Mouse (Mus musculus) adrenal gland, postnatal 36 days (tissue): ENCODE measurements around the gene Ttll8. TPM values are rescaled to one million over a fixed set of nuclear protein-coding genes. Genes with fewer than 3 reads are reported as not detected.

ENCODE experiments used
- DNase-seq, 2 experiments: peaks; one replicate each; pipeline ENCODE4 v3.0.0; 2021; ENCODE audit warnings: mixed read lengths in 1 of 2
- total RNA-seq, 2 experiments: library from RNA; stranded (reverse); gene quantifications; 2 replicates each; pipeline ENCODE4 v1.2.3; 2021

The Ttll8 gene
- total RNA-seq, 2 experiments from 2014 or later = 0.46 TPM; not detected in 1

GRCm38 (mm10) chr15:88921131-88921991 is 32.9 kb downstream of the Ttll8 start:
- DNase-seq = peak; percentile 84 to 86

GRCm38 (mm10) chr15:88920065-88920464 is 34.2 kb downstream of the Ttll8 start:
- DNase-seq = no peak

DNA sequence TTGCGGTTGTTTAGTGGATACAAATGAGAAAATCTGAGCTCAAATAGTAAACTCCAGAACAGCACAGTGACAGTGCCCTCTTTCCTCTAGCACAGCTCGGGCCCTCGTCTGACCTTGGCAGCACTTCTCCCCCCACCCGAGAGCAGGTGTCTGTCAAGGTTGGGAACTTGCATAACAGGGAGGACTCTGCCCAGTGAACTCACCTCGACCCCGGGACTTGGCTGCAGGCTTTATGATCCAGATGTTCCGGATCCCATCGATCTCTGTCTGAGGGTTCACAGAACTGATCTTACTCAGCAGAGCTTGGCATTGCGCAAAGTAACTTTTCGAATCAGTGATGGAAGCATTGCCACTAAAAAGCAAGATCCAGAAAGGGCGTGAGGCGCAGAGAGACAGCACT is 34.9 kb downstream of the Ttll8 start:
- peak; percentile 89 to 92 for DNase-seq

DNA sequence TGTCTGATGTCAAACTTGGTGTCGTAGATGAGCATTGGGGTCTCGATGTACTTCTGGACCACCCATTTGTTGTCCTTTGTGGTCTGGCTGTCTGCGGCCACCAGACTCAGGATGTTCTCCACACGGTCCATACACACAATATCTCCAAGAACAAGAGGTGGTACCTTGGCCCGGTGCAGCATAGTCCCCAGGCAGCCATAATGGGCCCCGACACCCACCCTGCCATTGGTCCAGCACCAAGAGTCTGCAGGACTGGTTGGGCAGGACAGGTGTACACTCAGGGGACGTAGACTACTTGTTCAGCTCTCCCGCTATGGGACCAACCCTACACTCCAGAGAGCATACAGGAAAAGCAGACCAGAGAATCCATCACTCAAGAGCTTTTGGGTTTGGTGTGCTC is 37.1 kb downstream of the Ttll8 start:
- no peak for DNase-seq

DNA sequence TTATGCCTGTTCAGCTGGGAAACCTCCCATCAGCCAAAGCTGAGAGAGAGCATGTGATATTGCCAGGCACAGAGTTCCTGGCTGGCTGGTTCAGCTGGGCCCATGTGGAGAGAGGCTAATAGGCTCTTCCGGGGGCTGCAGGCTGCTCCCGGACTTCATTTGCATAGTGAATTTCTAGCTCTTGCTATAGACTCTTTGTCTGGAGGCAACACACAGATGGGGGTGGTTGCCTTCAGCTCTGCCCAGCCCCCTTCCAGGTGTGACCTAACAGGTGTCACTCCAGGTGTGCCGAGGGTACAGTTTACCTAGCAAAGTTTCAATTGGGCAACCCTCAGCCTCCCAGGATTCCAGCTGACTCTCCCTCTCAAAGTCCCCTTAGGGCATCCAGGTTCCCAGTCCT is 37.9 kb downstream of the Ttll8 start:
- DNase-seq = no peak

DNA sequence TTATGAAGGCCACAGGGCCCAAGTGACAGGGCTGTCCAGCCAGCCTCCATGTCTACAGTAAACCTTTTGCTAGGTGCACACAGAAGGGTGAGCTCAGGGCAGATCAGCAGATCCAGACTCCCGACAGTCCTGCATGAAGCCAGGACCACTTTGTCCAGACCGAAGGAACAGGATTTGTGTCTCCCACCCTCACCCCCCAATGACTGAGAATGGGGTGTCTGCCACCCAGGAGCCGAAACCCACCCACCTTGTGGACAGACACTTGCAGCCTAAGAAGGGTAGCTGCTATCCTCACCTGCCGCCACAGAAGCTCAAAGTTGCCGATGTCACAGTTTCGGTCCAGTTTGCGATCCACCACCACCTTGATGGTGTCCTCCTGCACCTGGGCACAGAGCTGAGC is 39.2 kb downstream of the Ttll8 start:
- DNase-seq = no peak

DNA sequence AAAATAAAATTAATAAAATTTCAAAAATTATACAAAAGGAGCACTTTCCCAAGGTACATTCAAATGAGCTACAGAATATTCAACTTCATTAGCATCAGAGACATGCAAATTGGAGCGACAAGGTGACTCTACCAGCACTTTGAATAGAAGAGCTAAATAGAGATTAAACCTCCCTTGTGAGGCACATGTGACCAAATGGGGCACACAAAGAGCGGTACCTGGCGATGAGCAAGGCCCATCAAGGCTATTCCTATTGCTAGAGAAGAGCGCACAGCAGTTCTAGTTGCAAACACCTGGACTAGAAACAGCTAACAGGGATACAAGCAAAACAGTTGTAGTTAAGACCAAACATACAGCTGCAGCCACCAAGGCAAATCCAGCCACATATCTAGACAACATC is 47.9 kb downstream of the Ttll8 start:
- no peak for DNase-seq

DNA sequence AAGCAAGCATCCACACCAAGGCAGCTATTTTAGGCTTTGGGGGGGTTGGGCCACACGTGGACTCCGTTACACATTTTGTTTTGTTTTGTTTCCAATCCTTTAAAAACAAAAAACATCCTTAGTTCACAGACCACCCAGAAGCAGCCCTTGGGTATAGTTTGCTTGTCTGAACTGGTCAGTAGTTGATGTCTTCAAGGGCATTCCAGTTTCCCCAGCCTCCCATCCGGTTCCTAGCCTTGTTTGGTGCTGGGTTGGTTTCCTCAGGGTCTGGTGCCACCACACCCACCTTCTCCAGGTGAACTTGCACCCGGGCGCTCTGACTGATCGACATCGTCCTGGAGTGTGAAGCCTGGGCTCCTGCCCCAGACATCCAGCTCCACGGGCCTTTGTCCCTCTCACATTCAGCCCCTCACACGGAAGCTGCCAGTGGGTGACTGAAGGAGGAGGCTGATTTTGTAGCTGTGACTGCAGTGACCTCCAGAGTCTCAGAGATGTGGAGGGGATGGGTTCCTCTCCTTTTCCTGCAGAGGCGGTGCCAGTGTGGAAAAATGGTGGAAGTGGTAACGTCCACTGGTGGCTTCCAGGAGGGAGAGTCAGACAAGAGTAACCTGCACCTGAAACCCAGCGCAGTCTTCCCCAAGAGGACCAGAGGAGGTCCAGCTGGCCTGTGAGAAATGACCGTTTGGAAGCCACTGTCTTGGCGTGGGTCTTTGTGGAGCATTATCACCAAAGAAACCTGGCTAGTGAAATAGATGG is 50.0 kb downstream of the Ttll8 start:
- DNase-seq = no peak

DNA sequence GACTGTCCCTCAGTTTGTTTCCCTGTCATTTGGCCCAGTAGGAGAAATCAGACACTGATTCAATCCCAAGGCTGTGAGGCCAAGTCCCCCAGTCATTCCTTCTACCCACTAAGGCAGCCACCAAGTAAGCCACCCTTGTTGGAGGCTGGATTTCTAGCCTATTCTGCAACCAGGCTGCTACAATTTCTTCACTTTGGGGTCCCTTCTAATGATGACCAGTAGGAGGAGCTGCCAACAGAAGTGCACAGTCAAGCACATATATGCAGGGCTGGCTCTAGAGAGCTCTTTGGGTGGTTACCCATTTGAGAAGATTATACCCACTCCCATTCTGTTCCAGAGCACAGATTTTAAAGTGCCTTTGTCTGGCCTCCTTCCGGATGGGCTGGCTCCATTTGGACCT is 51.1 kb downstream of the Ttll8 start:
- DNase-seq = no peak

DNA sequence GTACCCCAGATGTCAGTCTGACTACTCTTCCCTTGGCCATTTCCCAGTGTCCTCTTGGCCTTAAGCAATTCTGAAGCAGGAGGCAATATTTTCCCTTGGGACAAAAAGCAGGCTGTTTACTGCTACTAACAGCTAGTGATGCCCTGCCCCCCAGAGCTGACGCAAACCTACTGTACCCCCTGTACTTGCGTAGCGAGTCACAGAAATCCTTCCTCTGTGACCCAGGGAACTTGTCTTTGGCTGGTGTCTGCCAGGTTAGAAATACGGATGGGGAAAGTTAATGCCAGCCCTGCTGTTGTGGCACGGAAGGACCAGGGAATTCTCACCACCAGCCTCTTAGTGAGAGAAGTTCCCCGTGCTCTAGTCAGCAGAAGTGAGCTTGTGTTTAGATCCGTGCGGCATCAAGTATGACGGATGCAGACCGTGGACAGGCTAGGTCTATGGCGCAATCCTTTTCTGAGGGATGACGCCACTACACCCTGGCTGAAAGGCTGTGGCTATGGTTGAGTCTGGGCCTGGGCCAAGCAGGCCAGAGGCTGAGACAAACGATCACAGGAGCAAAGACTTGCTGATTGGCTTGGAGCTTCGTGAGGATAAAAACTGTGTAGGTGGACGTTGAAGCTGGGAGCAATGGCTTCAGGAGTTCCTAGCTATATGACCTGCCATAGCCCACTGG is 51.9 kb downstream of the Ttll8 start:
- peak; percentile 59 to 80 for DNase-seq

- no peak for DNase-seq
Observed at GRCm38 (mm10) chr15:88896341-88896980, 57.8 kb downstream of the Ttll8 start.

DNA sequence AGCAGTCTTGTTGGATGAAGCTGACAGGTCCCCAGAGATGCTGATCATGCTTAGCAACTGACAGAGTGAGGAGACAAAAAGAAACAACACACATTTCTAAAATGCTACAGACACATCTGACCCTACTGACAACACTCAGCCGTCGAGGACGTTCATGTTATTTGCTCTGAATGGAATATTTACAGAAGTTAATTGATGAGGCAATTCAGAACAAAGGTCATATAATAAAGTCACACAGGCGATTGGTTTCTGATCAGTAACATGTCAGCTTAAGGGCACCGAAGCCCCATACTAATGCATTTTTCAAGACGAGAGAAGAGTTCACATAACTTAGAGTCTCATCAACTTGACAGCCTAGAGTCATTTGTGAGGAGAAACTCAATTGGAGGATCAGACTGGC is 58.3 kb downstream of the Ttll8 start:
- no peak for DNase-seq

DNA sequence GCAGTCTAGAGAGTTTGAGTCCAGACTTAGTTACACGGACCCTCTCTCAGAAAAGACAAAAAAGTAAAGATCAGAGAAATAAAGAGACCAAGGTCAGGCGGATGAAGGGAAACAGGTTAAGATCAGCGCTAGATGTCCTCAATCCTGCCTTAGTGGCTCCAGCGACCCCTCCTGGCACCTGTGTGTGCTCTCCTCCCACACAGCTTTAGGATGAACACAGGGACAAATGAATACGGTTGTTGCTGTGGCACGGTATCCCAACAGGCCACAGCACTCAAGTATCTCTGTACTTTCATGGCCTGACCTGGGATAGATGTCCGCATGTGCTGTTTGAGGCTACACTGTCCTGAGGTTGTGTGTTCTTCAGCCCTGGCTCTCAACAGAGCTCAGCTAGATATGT is 59.1 kb downstream of the Ttll8 start:
- no peak for DNase-seq

- no peak for DNase-seq
Observed at GRCm38 (mm10) chr15:88892876-88893275, 61.3 kb downstream of the Ttll8 start.

- no peak for DNase-seq
Observed at GRCm38 (mm10) chr15:88892252-88892651, 62.0 kb downstream of the Ttll8 start.

DNA sequence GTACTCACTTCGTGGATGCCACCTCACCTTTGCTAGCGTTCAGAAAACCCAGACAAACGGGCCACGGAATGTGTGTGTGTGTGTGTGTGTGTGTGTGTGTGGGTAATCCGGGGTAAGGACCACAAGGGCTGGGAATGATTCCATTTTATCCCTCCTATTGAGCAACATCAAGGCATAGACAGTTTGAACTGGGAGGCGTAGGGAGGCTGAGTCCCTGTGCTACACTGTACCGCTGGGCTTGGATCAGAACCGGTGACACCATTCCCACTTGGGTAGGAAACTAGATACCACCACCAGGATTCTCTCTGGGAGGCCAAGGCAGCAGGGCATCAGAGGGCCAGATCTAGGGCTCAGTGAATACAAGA is 62.6 kb downstream of the Ttll8 start:
- DNase-seq = no peak

GRCm38 (mm10) chr15:88890751-88891675 is 63.2 kb downstream of the Ttll8 start:
- DNase-seq = peak; percentile 90 to 92

GRCm38 (mm10) chr15:88889994-88890393 is 64.2 kb downstream of the Ttll8 start:
- DNase-seq = no peak

GRCm38 (mm10) chr15:88889032-88889431 is 65.2 kb downstream of the Ttll8 start:
- DNase-seq = no peak

GRCm38 (mm10) chr15:88885376-88885775 is 68.8 kb downstream of the Ttll8 start:
- DNase-seq = no peak

DNA sequence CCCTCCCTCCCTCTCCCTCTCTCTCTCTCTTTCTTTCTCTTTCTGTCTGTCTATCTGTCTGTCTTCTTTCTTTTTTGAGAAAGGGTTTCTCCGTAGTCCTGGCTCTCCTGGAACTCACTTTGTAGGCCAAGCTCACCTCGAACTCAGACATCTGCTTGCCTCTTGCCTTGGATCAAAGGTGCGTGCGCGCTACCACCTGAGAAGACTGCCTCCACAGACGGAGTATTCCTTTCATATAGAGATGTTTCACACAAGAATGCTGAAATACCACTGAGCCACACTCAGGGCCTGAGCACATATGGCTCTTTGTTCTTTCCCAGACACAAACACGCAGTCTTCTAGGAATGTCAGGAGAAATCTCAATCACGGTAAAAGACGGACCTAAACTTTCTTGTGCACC is 70.9 kb downstream of the Ttll8 start:
- no peak for DNase-seq
